Mouse (Mus musculus): Measurements from ENCODE around the gene Stau1.

DNA sequence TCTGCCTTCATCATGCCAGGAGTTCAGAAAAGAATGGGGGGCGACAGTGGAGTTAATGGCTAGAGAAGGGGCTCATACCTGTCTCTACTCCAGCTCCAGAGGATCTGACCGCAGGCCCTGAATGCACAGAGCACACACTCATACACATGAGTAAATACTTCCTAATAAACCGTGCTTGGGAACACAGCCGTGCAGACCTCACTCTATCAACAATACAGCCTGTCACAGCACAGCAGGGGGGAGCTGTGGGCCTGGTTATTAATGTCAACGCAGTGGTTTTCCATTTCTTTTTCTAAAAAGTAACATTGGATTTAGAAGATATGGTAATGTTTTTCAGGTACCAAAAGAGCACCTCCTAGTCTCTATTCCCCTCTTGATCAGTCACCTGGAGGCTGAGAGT, 61.7 kb downstream of the Stau1 start:
- TF ChIP-seq POLR2A (IDR thresholded peaks at IDR 0.05; ENCODE audit: insufficient read depth, low read depth, low read length) (no peak), CTCF (IDR thresholded peaks at IDR 0.05) (no peak), EP300 (IDR thresholded peaks at IDR 0.05; ENCODE audit: insufficient read depth, low read depth, low read length) (no peak)
